ENCODE assay signal across 8 mouse cellular contexts in genomic region chr7:113206644-113207470, GRCm38 (mm10). TPM values are rescaled to one million over a fixed set of nuclear protein-coding genes. Genes with fewer than 3 reads are reported as not detected.
DNase-seq lines count a peak whose midpoint lies in the region; ATAC-seq and TF ChIP-seq lines count a peak whose summit lies in the region.

Arntl (plus strand) TSS chr7:113207465.

- H3K27me3 ChIP-seq in E14TG2a.4 (ENCODE audit: insufficient read depth, low read length): peaks cover 79% of the 10 kb centered on the region
- H3K27me3 ChIP-seq in forebrain, embryonic 11.5 days (ENCODE audit: control insufficient read depth, insufficient read depth, low read length): peaks cover 30% of the 10 kb centered on the region
- H3K27me3 ChIP-seq in heart, embryonic 16.5 days (ENCODE audit: control insufficient read depth, insufficient read depth, low read length): peaks cover 11% of the 10 kb centered on the region
- peaks cover 88% of the 10 kb centered on the region for H3K27me3 ChIP-seq in liver, embryonic 15.5 days
- H3K27me3 ChIP-seq in neural tube, embryonic 12.5 days (replicated peaks): peaks cover 63% of the 10 kb centered on the region

- peak within 1 kb of the TSS; percentile 88 for H3K4me2 ChIP-seq in forebrain, embryonic 11.5 days (ENCODE audit: low read depth, low read length, severe bottlenecking)
- peak within 1 kb of the TSS; percentile 96 for H3K4me2 ChIP-seq in heart, embryonic 16.5 days (ENCODE audit: low read depth, low read length)
- H3K4me2 ChIP-seq in liver, embryonic 15.5 days: peak within 1 kb of the TSS; percentile 69
- H3K4me2 ChIP-seq in neural tube, embryonic 12.5 days (replicated peaks): peak within 1 kb of the TSS; percentile 84

- peak; percentile 99 for ATAC-seq in forebrain, embryonic 11.5 days (replicated peaks; ENCODE audit: low FRiP score)
- peak; percentile 96 for ATAC-seq in heart, embryonic 16.5 days (replicated peaks; ENCODE audit: extremely low read depth, insufficient read depth, low FRiP score)
- ATAC-seq in liver, embryonic 15.5 days (ENCODE audit: insufficient read depth): peak; percentile 90
- peak; percentile 99 for ATAC-seq in neural tube, embryonic 12.5 days (ENCODE audit: low FRiP score, low read depth)

- peak within 1 kb of the TSS; percentile 46; the same call in 1 of the 2 replicates for H3K27ac ChIP-seq in forebrain, embryonic 11.5 days (ENCODE audit: low read depth, low read length)
- H3K27ac ChIP-seq in heart, embryonic 16.5 days (ENCODE audit: low read length): peak within 1 kb of the TSS; percentile 86
- H3K27ac ChIP-seq in liver, embryonic 15.5 days (replicated peaks): peak within 1 kb of the TSS; percentile 53; the same call in 1 of the 2 replicates
- no peak within 1 kb of the TSS; the same call in 1 of the 2 replicates for H3K27ac ChIP-seq in neural tube, embryonic 12.5 days

- peak; percentile 82 for DNase-seq in c-Kit-positive CD71-positive TER-119-negative erythroid progenitor cells, embryonic 14.5 days (ENCODE audit: low read depth)
- peak; percentile 98 for DNase-seq in forebrain, embryonic 11.5 days (ENCODE audit: low spot score)
- peak; percentile 96 to 99 for DNase-seq in kidney, postnatal 36 days
- DNase-seq in telencephalon, adult 2 months (ENCODE audit: low read depth, low spot score): peak; percentile 100

- WGBS in forebrain, embryonic 11.5 days: under 1% methylated on average over 51 of the region's 52 CpGs
- under 1% methylated on average over 52 of the region's 52 CpGs for WGBS in heart, embryonic 16.5 days
- under 1% methylated on average over 52 of the region's 52 CpGs for WGBS in liver, embryonic 15.5 days (ENCODE audit: insufficient replicate concordance)
- under 1% methylated on average over 52 of the region's 52 CpGs for WGBS in neural tube, embryonic 12.5 days

- H3K9ac ChIP-seq in forebrain, embryonic 11.5 days (ENCODE audit: low read length): peak within 1 kb of the TSS; percentile 75
- peak within 1 kb of the TSS; percentile 84 for H3K9ac ChIP-seq in heart, embryonic 16.5 days (ENCODE audit: low read length)
- H3K9ac ChIP-seq in liver, embryonic 15.5 days: peak within 1 kb of the TSS; percentile 30; the same call in 1 of the 2 replicates
- peak within 1 kb of the TSS; percentile 73 for H3K9ac ChIP-seq in neural tube, embryonic 12.5 days

- no peaks in the 10 kb centered on the region for H3K9me3 ChIP-seq in E14TG2a.4 (ENCODE audit: low read length)
- H3K9me3 ChIP-seq in forebrain, embryonic 11.5 days (ENCODE audit: control insufficient read depth, low read length): no peaks in the 10 kb centered on the region
- no peaks in the 10 kb centered on the region for H3K9me3 ChIP-seq in heart, embryonic 16.5 days (replicated peaks; ENCODE audit: control insufficient read depth, low read length)
- no peaks in the 10 kb centered on the region for H3K9me3 ChIP-seq in liver, embryonic 15.5 days (replicated peaks)
- H3K9me3 ChIP-seq in neural tube, embryonic 12.5 days: no peaks in the 10 kb centered on the region

- no peak for TF ChIP-seq CTCF in E14TG2a.4 (conservative IDR thresholded peaks at IDR 0.05; ENCODE audit: low read length)

- peak within 1 kb of the TSS; percentile 96 for H3K4me3 ChIP-seq in E14TG2a.4 (replicated peaks; ENCODE audit: low read length)
- peak within 1 kb of the TSS; percentile 79 for H3K4me3 ChIP-seq in forebrain, embryonic 11.5 days (ENCODE audit: low read depth, low read length)
- H3K4me3 ChIP-seq in heart, embryonic 16.5 days (ENCODE audit: low read length): peak within 1 kb of the TSS; percentile 95
- H3K4me3 ChIP-seq in liver, embryonic 15.5 days (replicated peaks): peak within 1 kb of the TSS; percentile 63
- H3K4me3 ChIP-seq in neural tube, embryonic 12.5 days: peak within 1 kb of the TSS; percentile 82

- no peaks in the 10 kb centered on the region for H3K36me3 ChIP-seq in E14TG2a.4 (ENCODE audit: insufficient read depth, low read length)
- H3K36me3 ChIP-seq in forebrain, embryonic 11.5 days (ENCODE audit: control insufficient read depth, insufficient read depth, low read length): no peaks in the 10 kb centered on the region
- H3K36me3 ChIP-seq in heart, embryonic 16.5 days (ENCODE audit: control insufficient read depth, insufficient read depth): no peaks in the 10 kb centered on the region
- no peaks in the 10 kb centered on the region for H3K36me3 ChIP-seq in liver, embryonic 15.5 days (replicated peaks)
- H3K36me3 ChIP-seq in neural tube, embryonic 12.5 days: no peaks in the 10 kb centered on the region

- peaks cover 16% of the 10 kb centered on the region for H3K4me1 ChIP-seq in E14TG2a.4 (replicated peaks; ENCODE audit: low read depth, low read length)
- peaks cover 10% of the 10 kb centered on the region; the same call in 1 of the 2 replicates for H3K4me1 ChIP-seq in forebrain, embryonic 11.5 days (replicated peaks; ENCODE audit: control insufficient read depth, insufficient read depth, low read length)
- H3K4me1 ChIP-seq in heart, embryonic 16.5 days (ENCODE audit: control insufficient read depth, insufficient read depth, low read length): peaks cover 11% of the 10 kb centered on the region
- peaks cover 8% of the 10 kb centered on the region; the same call in 1 of the 2 replicates for H3K4me1 ChIP-seq in liver, embryonic 15.5 days (replicated peaks)
- H3K4me1 ChIP-seq in neural tube, embryonic 12.5 days: peaks cover 13% of the 10 kb centered on the region

RNA-seq across cellular contexts. Expression of gene Arntl, which starts in this region (rescaled TPM):
- 9.2 and 11.6 TPM in 2 replicates for polyA plus RNA-seq in forebrain, embryonic 11.5 days (2014; fragmentation: Nextera tagmentation; extraction: Ambion mirVana)
- 11.0 and 12.4 TPM in 2 replicates for polyA plus RNA-seq in heart, embryonic 16.5 days (2015; fragmentation: Nextera tagmentation; extraction: Ambion mirVana)
- polyA plus RNA-seq in liver, embryonic 15.5 days (2015; fragmentation: Nextera tagmentation; extraction: Ambion mirVana): 6.7 and 7.1 TPM in 2 replicates
- polyA plus RNA-seq in neural tube, embryonic 12.5 days (2016; fragmentation: Nextera tagmentation; extraction: Ambion mirVana): 7.5 and 7.6 TPM in 2 replicates

Comparison
In these comparisons a context has a peak if more than half of its experiments do, and no peak if none do; other contexts are left out.
1. H3K9ac ChIP-seq: peak in every context shown above with its lines; median percentile 84 in heart, embryonic 16.5 days; 75 in forebrain, embryonic 11.5 days; 73 in neural tube, embryonic 12.5 days; 30 in liver, embryonic 15.5 days.